ENCODE assay signal across 20 mouse cellular contexts in genomic region chr3:154693902-154694301, GRCm38 (mm10). TPM values are rescaled to one million over a fixed set of nuclear protein-coding genes. Genes with fewer than 3 reads are reported as not detected.
"Had no signal": no experiment of that assay in that cellular context is flagged by ENCODE, and none has a peak within 500 bp of the region (broad histone marks: within the 10 kb centered on the region; RNA-seq: fewer than 3 reads in every experiment).

No protein-coding gene starts in this region.

- H3K27ac ChIP-seq: liver, embryonic 15.5 days; lung, embryonic 15.5 days; macrophage; midbrain, embryonic 13.5 days; neural tube, embryonic 12.5 days had no signal

- ATAC-seq: liver, postnatal 0 days; lung, postnatal 0 days; midbrain, embryonic 13.5 days; midbrain, embryonic 16.5 days had no signal

- H3K4me2 ChIP-seq: liver, embryonic 15.5 days; lung, embryonic 15.5 days; midbrain, embryonic 11.5 days; midbrain, embryonic 13.5 days; neural tube, embryonic 12.5 days had no signal

- H3K9me3 ChIP-seq: liver, embryonic 15.5 days; lung, embryonic 15.5 days; midbrain, embryonic 13.5 days; neural tube, embryonic 12.5 days had no signal

- H3K27me3 ChIP-seq: liver, embryonic 15.5 days; lung, embryonic 15.5 days; megakaryocyte, embryonic 14.5 days; midbrain, embryonic 13.5 days; neural tube, embryonic 12.5 days had no signal

- H3K9ac ChIP-seq: liver, embryonic 15.5 days; liver, postnatal 0 days; lung, embryonic 15.5 days; midbrain, embryonic 13.5 days; neural tube, embryonic 12.5 days had no signal

- H3K36me3 ChIP-seq: liver, embryonic 15.5 days; lung, embryonic 15.5 days; midbrain, embryonic 13.5 days; neural tube, embryonic 12.5 days had no signal

- H3K4me1 ChIP-seq: liver, embryonic 15.5 days; lung, embryonic 15.5 days had no signal

- DNase-seq: liver, postnatal 0 days; lung, adult 2 months; lung, postnatal 14 days; lung, postnatal 36 days; right cerebral cortex, postnatal 14 days; thymus, adult 2 months; thymus, postnatal 14 days; thymus, postnatal 36 days had no signal

- H3K4me3 ChIP-seq: liver, embryonic 15.5 days; lung, embryonic 15.5 days; megakaryocyte, embryonic 14.5 days; midbrain, embryonic 13.5 days; myocyte; neural tube, embryonic 12.5 days had no signal

RNA-seq across cellular contexts. Expression of gene Erich3, which starts 30.2 kb away (rescaled TPM):
- total RNA-seq: megakaryocyte progenitor cell, adult 5-6 weeks; neutrophil, adult 5-6 weeks had no signal
- polyA plus RNA-seq: liver, embryonic 15.5 days; liver, postnatal 0 days; macrophage; myocyte had no signal
